10 mouse cellular contexts compared by ENCODE assay signal in genomic region chr2:20736324-20737015, GRCm38 (mm10).
DNase-seq lines count a peak whose midpoint lies in the region; ATAC-seq and TF ChIP-seq lines count a peak whose summit lies in the region.
"Had no signal": no experiment of that assay in that cellular context is flagged by ENCODE, and none has a peak within 500 bp of the region (broad histone marks: within the 10 kb centered on the region; RNA-seq: fewer than 3 reads in every experiment).

No protein-coding gene starts in this region.

- TF ChIP-seq POLR2A in kidney, adult 2 months (IDR thresholded peaks at IDR 0.05; ENCODE audit: low read depth, low read length): no peak

- H3K27ac ChIP-seq in midbrain, embryonic 10.5 days (replicated peaks): peak overlapping the region; percentile 55; the same call in 1 of the 2 replicates
- H3K27ac ChIP-seq in midbrain, embryonic 13.5 days: no peak overlapping the region
- H3K27ac ChIP-seq in kidney, adult 2 months (ENCODE audit: insufficient read depth, low read depth, low read length): peak overlapping the region; percentile 53
- H3K27ac ChIP-seq in liver, embryonic 16.5 days (ENCODE audit: low read length): 0 out of 2 replicates have a peak overlapping the region, but pooled peaks have one; percentile 15
- H3K27ac ChIP-seq: neural tube, embryonic 13.5 days had no signal

- TF ChIP-seq CTCF in kidney, adult 2 months (conservative IDR thresholded peaks at IDR 0.05; ENCODE audit: insufficient read depth, insufficient read length, low read depth, low read length): no peak

- H3K9ac ChIP-seq in midbrain, embryonic 13.5 days (replicated peaks): no peak overlapping the region
- H3K9ac ChIP-seq in liver, embryonic 16.5 days (ENCODE audit: low read depth, low read length): no peak overlapping the region
- H3K9ac ChIP-seq: neural tube, embryonic 13.5 days had no signal

- WGBS in midbrain, embryonic 10.5 days: 67% methylated on average over 7 of the region's 7 CpGs
- WGBS in midbrain, embryonic 13.5 days: 79% methylated on average over 7 of the region's 7 CpGs
- 30% methylated on average over 7 of the region's 7 CpGs for WGBS in kidney, adult 2 months
- 57% methylated on average over 7 of the region's 7 CpGs for WGBS in liver, embryonic 16.5 days (ENCODE audit: insufficient replicate concordance)

- DNase-seq in midbrain, embryonic 10.5 days (ENCODE audit: low spot score): no peak
- peak; percentile 71 for DNase-seq in kidney, adult 2 months
- DNase-seq in cerebellum, adult 9-11 months: no peak
- no peak for DNase-seq in embryo, embryonic 9.5 days (ENCODE audit: extremely low spot score)
- DNase-seq in heart, postnatal 4 days: no peak
- DNase-seq in neural tube, embryonic 10.5 days (ENCODE audit: extremely low spot score, low spot score): no peak
- DNase-seq: cerebellum, adult 9-10 months had no signal

- no peak overlapping the region for H3K4me2 ChIP-seq in midbrain, embryonic 13.5 days (replicated peaks)
- peak overlapping the region; percentile 25 for H3K4me2 ChIP-seq in liver, embryonic 16.5 days (ENCODE audit: low read depth, low read length)
- H3K4me2 ChIP-seq: neural tube, embryonic 13.5 days had no signal

- H3K4me1 ChIP-seq in midbrain, embryonic 10.5 days: peaks cover 19% of the 10 kb centered on the region
- H3K4me1 ChIP-seq in midbrain, embryonic 13.5 days (replicated peaks): no peaks in the 10 kb centered on the region
- H3K4me1 ChIP-seq in kidney, adult 2 months (ENCODE audit: control insufficient read depth, insufficient read depth, low read length): peaks cover 9% of the 10 kb centered on the region
- no peaks in the 10 kb centered on the region for H3K4me1 ChIP-seq in liver, embryonic 16.5 days (ENCODE audit: control insufficient read depth, low read depth, low read length)
- H3K4me1 ChIP-seq: neural tube, embryonic 13.5 days had no signal

- 0 out of 2 replicates have a peak, but pooled peaks cover 6% of the 10 kb centered on the region for H3K27me3 ChIP-seq in midbrain, embryonic 10.5 days (ENCODE audit: low read depth, poor library complexity, severe bottlenecking)
- H3K27me3 ChIP-seq in midbrain, embryonic 13.5 days: no peaks in the 10 kb centered on the region
- no peaks in the 10 kb centered on the region for H3K27me3 ChIP-seq in kidney, adult 2 months (replicated peaks; ENCODE audit: control insufficient read depth, insufficient read depth, low read length)
- no peaks in the 10 kb centered on the region for H3K27me3 ChIP-seq in liver, embryonic 16.5 days (ENCODE audit: control insufficient read depth, insufficient read depth, low read depth, low read length)
- H3K27me3 ChIP-seq: neural tube, embryonic 13.5 days had no signal

- no peak overlapping the region for H3K4me3 ChIP-seq in midbrain, embryonic 10.5 days
- H3K4me3 ChIP-seq in midbrain, embryonic 13.5 days (replicated peaks): no peak overlapping the region
- peak overlapping the region; percentile 50 for H3K4me3 ChIP-seq in kidney, adult 2 months (ENCODE audit: insufficient read depth, low read depth, low read length)
- H3K4me3 ChIP-seq in liver, embryonic 16.5 days (ENCODE audit: low read depth, low read length): peak overlapping the region; percentile 1
- H3K4me3 ChIP-seq: neural tube, embryonic 13.5 days had no signal

- no peak for ATAC-seq in midbrain, embryonic 13.5 days
- ATAC-seq in liver, embryonic 16.5 days (ENCODE audit: low read depth): peak; percentile 48; the same call in 1 of the 2 replicates

- no peaks in the 10 kb centered on the region for H3K9me3 ChIP-seq in midbrain, embryonic 10.5 days (replicated peaks)
- no peaks in the 10 kb centered on the region for H3K9me3 ChIP-seq in midbrain, embryonic 13.5 days
- H3K9me3 ChIP-seq in liver, embryonic 16.5 days (replicated peaks; ENCODE audit: control insufficient read depth, low read length): no peaks in the 10 kb centered on the region
- H3K9me3 ChIP-seq: neural tube, embryonic 13.5 days had no signal

- no peaks in the 10 kb centered on the region for H3K36me3 ChIP-seq in midbrain, embryonic 10.5 days
- H3K36me3 ChIP-seq in midbrain, embryonic 13.5 days: no peaks in the 10 kb centered on the region
- no peaks in the 10 kb centered on the region for H3K36me3 ChIP-seq in kidney, adult 2 months (ENCODE audit: control insufficient read depth, insufficient read depth, low read length)
- H3K36me3 ChIP-seq in liver, embryonic 16.5 days (ENCODE audit: control insufficient read depth, insufficient read depth): no peaks in the 10 kb centered on the region
- H3K36me3 ChIP-seq: neural tube, embryonic 13.5 days had no signal

Comparison
In these comparisons a context has a peak if more than half of its experiments do, and no peak if none do; other contexts are left out.
1. H3K4me3 ChIP-seq: peak in kidney, adult 2 months (single experiment) and liver, embryonic 16.5 days (single experiment); none in midbrain, embryonic 10.5 days (single experiment) and midbrain, embryonic 13.5 days (single experiment).